Mouse (Mus musculus) lung, adult 18-20 months (tissue): ENCODE results near the gene Hsbp1.
A peak's percentile ranks its signal among the peaks of the same experiment; 100 is the strongest.

ENCODE experiments used
- DNase-seq, 2 experiments: peaks; one replicate each; pipeline ENCODE4 v3.0.0; 2022; ENCODE audit warnings: mixed read lengths in 2 of 2

The Hsbp1 gene

DNA sequence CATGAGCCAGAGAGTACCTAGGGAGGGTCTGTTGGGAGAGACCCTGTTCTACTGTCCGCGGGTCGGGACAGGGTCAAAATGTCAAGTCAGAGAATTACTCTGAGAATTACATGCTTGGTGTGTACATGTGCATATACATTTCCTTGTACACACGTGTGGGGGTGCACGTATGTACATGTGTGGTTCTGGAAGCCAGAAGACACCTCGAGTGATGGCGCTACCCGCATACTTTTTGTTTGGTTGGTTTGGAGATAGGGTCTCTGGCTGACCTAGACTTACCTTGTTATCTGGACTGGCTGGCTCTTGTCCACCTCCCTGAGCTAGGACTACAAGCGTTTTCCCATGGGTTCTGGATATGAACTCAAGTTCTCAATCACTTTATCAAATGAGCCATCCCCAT is 49.8 kb downstream of the Hsbp1 start:
- DNase-seq = no peak

DNA sequence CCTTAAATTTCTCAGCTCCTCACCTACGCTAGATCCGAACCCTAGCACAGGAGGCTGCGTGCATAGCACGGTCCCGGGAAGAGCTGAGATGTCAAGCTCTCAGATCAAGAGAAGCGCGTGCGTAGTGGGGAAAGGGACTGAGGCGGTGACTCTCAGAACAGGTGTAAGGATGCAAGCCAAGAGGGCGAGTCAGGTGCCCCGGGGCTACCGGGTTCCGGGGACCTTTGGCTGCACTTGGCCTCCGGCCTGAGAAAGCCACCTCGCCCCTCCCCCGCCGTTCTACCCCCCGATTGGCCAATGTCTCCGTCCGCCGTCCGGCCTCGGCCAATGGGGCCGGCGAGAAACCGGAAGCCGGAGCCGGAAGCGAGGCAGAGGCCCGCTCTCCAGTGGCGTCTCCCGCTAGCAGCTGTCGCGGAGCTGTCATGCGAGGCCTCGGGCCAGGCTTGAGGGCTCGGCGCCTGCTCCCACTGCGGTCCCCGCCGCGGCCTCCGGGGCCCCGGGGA is 50.3 kb downstream of the Hsbp1 start, which contains the start of gene Mlycd:
Gene Mlycd (plus strand): TSS at position 355 of the 503 bp plus-strand sequence.
- peak; percentile 93 to 96 for DNase-seq

DNA sequence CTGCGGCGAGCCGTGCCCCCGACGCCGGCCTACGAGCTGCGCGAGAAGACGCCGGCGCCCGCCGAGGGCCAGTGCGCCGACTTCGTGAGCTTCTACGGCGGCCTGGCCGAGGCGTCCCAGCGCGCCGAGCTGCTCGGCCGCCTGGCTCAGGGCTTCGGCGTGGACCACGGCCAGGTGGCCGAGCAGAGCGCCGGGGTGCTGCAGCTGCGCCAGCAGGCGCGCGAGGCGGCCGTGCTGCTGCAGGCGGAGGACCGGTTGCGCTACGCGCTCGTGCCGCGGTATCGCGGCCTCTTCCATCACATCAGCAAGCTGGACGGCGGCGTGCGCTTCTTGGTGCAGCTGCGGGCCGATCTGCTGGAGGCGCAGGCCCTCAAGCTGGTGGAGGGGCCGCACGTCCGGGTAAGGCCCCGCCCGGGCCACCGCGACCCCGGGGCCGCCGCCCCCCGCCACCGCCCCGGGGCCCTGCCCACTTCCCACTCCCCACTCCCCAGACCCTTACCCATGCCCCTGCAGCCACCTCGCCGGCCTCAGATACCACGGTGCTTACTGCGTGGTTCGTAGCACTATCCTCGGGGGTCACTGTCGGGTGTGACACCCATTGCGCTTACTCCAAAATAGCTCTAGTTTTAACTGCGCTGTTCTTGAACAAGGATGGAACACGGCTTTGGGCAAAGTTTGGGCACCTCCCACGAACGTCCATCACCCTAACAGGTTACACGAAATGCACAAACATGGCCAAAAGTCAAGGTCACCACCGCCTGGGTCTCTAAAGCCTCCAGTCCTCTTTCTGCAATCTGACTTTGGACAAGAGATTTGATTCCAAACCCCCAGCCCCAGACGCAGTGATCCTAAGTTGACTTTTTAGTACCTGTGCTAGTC is 51.0 kb downstream of the Hsbp1 start:
- no peak for DNase-seq
